Mouse (Mus musculus): ENCODE measurements around the gene Asb5. TPM values are rescaled to one million over a fixed set of nuclear protein-coding genes. Genes with fewer than 3 reads are reported as not detected.
A peak's percentile ranks its signal among the peaks of the same experiment; 100 is the strongest.

Asb5 gene
- polyA plus RNA-seq (2016; fragmentation: Nextera tagmentation; extraction: Ambion mirVana), result 7.7 and 8.1 TPM in 2 replicates

DNA sequence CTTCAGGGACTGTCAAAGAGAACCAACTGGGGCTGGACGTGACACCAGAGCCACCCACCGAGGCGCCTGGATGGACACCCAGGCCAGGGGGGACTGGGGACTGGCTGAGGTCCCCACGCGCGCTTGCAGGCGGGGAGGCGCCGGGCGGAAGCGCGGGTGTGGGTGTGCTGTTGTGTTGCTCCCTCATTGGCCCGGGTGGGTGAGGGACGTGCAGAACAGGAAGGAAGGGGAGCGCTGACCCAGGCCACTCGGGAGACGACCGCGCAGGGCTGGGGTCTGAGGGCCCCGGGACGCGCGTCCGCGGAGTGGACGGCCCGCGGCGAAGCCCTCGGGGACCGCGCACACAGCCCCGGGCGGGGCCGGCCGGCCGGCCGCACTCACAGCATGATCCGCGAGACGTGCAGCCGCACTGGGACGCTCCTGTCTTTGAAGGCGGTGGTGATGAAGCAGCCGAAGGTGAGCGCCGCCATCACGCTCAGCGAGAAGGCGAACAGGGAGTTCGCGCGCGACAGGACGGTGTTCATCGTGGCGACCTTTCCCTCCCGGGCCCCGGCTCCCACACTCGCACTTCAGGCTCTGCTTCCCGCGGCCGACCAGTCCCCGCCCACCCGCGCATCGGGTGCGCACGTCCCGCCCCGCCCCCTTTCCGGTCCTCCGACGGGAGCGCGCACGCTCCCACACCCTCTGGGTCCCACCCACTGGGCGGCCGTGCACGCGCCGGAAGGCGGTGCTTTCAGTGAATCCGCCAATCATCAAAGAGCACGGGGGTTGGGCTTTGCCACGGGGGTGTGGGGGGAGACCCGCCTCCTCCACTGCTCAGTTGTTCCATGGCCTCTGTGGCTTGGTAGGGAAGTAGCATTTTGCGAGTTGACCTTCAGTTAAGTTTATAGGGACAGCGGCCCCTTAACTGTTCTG is at the start of gene Asb5, which contains the start of gene Spcs3:
Gene Asb5, plus strand, starts transcription at position 199 of the 915 bp plus-strand sequence.
Gene Spcs3, minus strand, starts transcription at position 617 of the 915 bp plus-strand sequence.
- Histone ChIP-seq H3K4me3 (peak within 1 kb of the TSS; percentile 85), H3K9me3 (no peaks in the 10 kb centered on the region), H3K4me1 (peaks cover 11% of the 10 kb centered on the region), H3K4me2 (replicated peaks) (peak within 1 kb of the TSS; percentile 64), H3K27ac (peak within 1 kb of the TSS; percentile 38; the same call in 1 of the 2 replicates), H3K9ac (peak within 1 kb of the TSS; percentile 87), H3K36me3 (no peaks in the 10 kb centered on the region), H3K27me3 (replicated peaks) (no peaks in the 10 kb centered on the region)
- WGBS, result under 1% methylated on average over 89 of the region's 89 CpGs
- peak; percentile 96 for ATAC-seq (ENCODE audit: low FRiP score, low read depth)

DNA sequence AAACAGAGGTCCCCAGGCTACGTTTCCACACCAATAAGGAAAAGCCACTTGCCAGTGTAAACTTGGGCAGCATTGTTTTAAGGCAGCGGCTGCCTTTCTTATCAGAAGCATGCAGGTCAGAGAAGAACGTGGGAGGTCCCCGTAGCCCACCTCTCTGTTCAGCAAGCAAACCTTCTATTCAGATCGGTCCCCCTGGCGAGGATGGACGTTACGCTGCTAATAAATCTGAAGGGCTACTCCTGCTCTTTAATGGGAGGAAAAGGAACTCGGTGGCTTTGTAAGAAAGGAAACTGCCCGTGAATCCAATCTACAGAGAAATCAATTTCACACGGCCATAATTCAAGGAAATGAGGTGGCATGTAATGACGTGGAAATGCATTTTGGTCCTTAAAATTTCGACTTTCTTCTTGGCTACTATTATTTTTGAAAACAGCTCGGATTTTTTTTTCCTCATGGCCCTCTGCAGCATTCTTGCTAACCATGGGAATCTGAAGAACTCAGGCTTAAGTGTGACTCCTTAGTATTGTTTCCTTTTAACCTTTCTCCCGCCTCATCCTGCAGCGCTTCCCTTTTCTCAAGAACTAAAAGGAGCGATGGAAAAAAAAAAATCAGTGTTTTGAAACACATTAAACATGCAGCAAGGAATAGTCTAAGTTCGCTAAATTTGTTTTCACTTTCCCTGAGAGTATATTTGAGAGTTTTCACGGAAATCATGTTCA is 42.7 kb upstream of the Asb5 start:
- Histone ChIP-seq H3K27me3 (replicated peaks) (no peaks in the 10 kb centered on the region), H3K4me1 (peaks cover 5% of the 10 kb centered on the region; the same call in 1 of the 2 replicates), H3K9me3 (no peaks in the 10 kb centered on the region), H3K4me3 (0 out of 2 replicates have a peak overlapping the region, but pooled peaks have one; percentile 18), H3K4me2 (replicated peaks) (peak overlapping the region; percentile 51), H3K27ac (no peak overlapping the region), H3K36me3 (no peaks in the 10 kb centered on the region), H3K9ac (no peak overlapping the region)
- 20% methylated on average over 19 of the region's 19 CpGs for WGBS
- no peak for ATAC-seq (ENCODE audit: low FRiP score, low read depth)

DNA sequence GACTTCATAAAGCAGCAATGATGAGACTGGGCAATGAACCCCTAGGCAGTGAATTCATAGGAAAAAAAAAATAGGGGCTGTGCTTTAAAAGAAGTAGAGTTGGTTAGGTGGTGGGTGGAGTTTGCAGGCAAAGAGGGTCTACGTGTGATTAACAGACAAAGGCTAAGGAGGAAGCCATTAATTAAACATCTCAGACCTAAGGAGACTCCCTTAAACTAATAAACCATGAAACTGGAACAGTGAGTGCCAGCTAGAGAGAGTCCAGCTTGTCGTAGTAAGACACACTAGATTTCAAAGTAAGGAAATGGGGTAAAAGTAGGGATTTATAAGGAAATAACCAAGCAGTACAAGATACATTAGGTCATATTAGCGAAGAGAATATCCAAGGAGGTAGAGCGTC is 40.9 kb upstream of the Asb5 start:
- Histone ChIP-seq H3K27me3 (replicated peaks) (no peaks in the 10 kb centered on the region), H3K4me3 (no peak overlapping the region), H3K36me3 (no peaks in the 10 kb centered on the region), H3K27ac (no peak overlapping the region), H3K4me2 (replicated peaks) (no peak overlapping the region), H3K9ac (no peak overlapping the region), H3K4me1 (peaks cover 5% of the 10 kb centered on the region; the same call in 1 of the 2 replicates), H3K9me3 (no peaks in the 10 kb centered on the region)
- 67% methylated on average over 4 of the region's 4 CpGs for WGBS
- ATAC-seq (ENCODE audit: low FRiP score, low read depth), result no peak

DNA sequence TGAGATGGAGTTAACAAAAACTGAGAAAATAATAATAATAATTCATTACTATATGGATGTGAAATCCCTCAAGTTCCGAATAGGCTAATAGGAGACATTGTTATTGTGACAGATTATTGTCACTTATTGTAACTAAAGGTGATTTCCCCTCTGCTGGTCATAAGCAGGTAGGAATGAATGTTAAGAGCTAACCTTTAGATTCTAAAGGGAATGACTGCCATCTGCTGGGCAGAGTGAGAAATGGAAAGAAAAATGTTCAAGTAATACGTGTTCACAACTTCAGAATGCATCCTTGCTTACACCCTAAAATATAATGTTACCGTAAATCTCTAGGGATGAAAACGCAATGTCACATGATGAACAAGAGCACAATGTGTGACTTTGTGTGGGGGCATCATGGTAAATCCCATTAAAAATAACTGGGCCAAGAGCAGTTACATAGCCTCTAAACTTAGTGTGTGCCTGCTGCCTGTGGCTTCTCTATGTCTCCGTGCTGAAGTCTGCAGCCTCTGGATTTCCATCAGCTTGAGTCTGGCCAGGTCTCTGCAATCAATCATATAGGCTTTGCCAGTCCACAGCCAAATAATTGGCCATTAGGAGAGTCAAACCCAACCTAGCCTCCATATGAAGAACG is 38.2 kb upstream of the Asb5 start:
- H3K27me3 ChIP-seq (replicated peaks), result no peaks in the 10 kb centered on the region
- H3K9ac ChIP-seq, result no peak overlapping the region
- 25% methylated on average over 6 of the region's 6 CpGs for WGBS
- H3K36me3 ChIP-seq, result no peaks in the 10 kb centered on the region
- H3K27ac ChIP-seq, result no peak overlapping the region
- H3K4me3 ChIP-seq, result no peak overlapping the region
- 0 out of 2 replicates have a peak, but pooled peaks have one; percentile 23 for ATAC-seq (ENCODE audit: low FRiP score, low read depth)
- no peak overlapping the region for H3K4me2 ChIP-seq (replicated peaks)
- no peaks in the 10 kb centered on the region for H3K9me3 ChIP-seq
- peaks cover 5% of the 10 kb centered on the region; the same call in 1 of the 2 replicates for H3K4me1 ChIP-seq

DNA sequence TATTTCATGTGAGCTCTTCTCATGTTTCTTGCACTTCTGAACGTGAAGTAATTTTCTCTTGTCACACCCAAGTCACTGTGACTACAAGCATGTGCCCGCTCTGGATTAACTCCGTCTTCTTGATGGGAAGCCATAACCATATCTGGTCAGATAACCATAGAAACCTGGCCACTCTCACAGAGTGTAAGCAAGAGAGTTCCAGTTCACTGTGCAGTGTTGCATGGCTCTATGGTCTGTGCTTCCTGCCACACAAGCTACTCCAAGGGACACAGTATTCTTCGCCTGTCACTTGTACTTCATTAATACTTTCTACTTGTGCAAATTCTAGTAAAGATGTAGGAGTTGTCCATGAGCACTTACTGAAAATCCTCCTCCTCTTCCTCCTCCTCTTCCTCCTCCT is 37.4 kb upstream of the Asb5 start:
- H3K9ac ChIP-seq, result no peak overlapping the region
- no peaks in the 10 kb centered on the region for H3K36me3 ChIP-seq
- 80% methylated on average over 4 of the region's 4 CpGs for WGBS
- H3K27ac ChIP-seq, result no peak overlapping the region
- no peaks in the 10 kb centered on the region for H3K27me3 ChIP-seq (replicated peaks)
- no peaks in the 10 kb centered on the region for H3K4me1 ChIP-seq
- no peak for ATAC-seq (ENCODE audit: low FRiP score, low read depth)
- H3K4me2 ChIP-seq (replicated peaks), result no peak overlapping the region
- H3K4me3 ChIP-seq, result no peak overlapping the region
- no peaks in the 10 kb centered on the region for H3K9me3 ChIP-seq

DNA sequence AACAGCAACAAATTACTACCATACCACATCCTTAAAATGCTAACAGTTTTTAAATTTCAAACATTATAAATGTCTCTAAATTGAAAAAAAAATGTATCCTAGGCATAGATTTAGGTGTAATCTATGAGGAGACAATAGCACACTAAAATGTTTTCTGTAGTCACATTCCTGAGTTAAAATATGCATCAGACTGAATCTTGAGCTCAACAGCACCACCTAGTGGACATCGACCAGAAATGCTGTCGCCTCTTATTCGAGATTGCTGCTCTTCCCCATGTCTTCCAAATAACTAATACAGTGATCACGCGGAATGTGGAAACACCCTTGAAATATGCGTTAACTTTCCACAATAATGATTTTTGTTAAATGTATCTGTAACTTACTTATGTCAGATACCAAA is 36.3 kb upstream of the Asb5 start:
- Histone ChIP-seq H3K36me3 (no peaks in the 10 kb centered on the region), H3K27ac (no peak overlapping the region), H3K4me2 (replicated peaks) (no peak overlapping the region), H3K27me3 (replicated peaks) (no peaks in the 10 kb centered on the region), H3K9me3 (no peaks in the 10 kb centered on the region), H3K9ac (no peak overlapping the region), H3K4me3 (no peak overlapping the region), H3K4me1 (no peaks in the 10 kb centered on the region)
- WGBS, result 18% methylated on average over 6 of the region's 6 CpGs
- ATAC-seq (ENCODE audit: low FRiP score, low read depth), result peak; percentile 23; the same call in 1 of the 2 replicates

DNA sequence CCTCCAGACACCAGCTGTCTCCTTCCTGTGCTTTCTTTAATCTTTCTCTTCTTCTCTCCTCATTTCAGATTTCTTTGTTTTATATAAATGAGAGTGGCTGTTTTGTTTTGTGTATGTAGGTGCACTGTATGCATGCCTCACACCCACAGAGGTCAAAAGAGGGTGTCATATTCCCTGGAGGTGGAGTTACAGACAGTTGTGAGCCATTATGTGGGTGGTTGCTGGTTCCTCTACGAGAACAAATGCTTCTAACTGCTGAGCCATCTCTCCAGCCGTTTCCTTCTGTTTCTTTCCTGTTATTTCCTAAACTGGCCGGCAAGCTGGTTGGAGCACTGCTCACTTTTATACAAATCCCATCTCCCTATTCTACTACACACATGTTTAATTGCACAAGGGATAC is 35.5 kb upstream of the Asb5 start:
- H3K4me3 ChIP-seq, result no peak overlapping the region
- 50% methylated on average over 3 of the region's 3 CpGs for WGBS
- H3K9me3 ChIP-seq, result no peaks in the 10 kb centered on the region
- H3K4me1 ChIP-seq, result no peaks in the 10 kb centered on the region
- H3K27ac ChIP-seq, result no peak overlapping the region
- H3K4me2 ChIP-seq (replicated peaks), result no peak overlapping the region
- H3K36me3 ChIP-seq, result no peaks in the 10 kb centered on the region
- H3K27me3 ChIP-seq (replicated peaks), result no peaks in the 10 kb centered on the region
- no peak for ATAC-seq (ENCODE audit: low FRiP score, low read depth)
- no peak overlapping the region for H3K9ac ChIP-seq

DNA sequence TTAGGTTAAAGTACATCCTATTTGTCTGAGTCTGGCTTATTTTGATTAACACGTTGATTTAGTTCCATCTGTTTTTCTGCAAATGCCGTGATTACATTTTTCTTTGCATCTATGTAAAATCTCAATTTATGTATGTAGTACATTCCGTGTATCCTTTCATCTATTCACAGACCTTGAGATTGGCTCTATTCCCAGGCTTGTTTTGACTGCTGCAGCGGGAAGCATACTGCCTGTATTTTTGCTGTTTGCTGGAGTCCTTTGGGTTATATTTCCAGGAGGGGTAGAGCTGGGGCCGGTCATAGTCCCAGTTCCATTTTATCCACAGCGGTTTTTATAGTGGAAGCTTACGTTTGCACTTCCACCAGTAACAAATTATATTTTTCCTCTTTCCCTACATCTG is 26.3 kb upstream of the Asb5 start:
- Histone ChIP-seq H3K9ac (no peak overlapping the region), H3K27me3 (replicated peaks) (no peaks in the 10 kb centered on the region), H3K27ac (no peak overlapping the region), H3K36me3 (no peaks in the 10 kb centered on the region), H3K4me2 (replicated peaks) (no peak overlapping the region), H3K4me3 (no peak overlapping the region), H3K9me3 (no peaks in the 10 kb centered on the region), H3K4me1 (no peaks in the 10 kb centered on the region)
- WGBS, result 81% methylated on average over 7 of the region's 7 CpGs
- no peak for ATAC-seq (ENCODE audit: low FRiP score, low read depth)

DNA sequence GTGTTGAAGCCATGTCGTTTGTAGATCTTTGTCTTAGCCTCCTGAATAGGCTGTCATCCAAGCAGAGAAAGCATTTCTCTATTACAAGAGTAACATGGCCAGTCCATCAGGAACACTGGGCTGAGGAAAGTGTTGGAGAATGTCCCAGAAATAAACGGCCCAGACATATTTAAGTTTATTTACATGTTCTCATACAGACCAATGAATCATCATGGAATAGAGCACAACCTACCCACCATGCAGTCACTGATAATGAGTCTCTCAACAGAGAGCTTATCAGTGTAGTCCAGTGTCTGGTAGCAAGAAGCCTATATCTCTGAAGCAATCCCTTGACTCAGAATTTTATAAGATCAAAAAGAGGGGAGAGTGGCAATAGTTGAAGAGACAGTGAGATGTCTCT is 24.3 kb upstream of the Asb5 start:
- H3K27me3 ChIP-seq (replicated peaks), result no peaks in the 10 kb centered on the region

DNA sequence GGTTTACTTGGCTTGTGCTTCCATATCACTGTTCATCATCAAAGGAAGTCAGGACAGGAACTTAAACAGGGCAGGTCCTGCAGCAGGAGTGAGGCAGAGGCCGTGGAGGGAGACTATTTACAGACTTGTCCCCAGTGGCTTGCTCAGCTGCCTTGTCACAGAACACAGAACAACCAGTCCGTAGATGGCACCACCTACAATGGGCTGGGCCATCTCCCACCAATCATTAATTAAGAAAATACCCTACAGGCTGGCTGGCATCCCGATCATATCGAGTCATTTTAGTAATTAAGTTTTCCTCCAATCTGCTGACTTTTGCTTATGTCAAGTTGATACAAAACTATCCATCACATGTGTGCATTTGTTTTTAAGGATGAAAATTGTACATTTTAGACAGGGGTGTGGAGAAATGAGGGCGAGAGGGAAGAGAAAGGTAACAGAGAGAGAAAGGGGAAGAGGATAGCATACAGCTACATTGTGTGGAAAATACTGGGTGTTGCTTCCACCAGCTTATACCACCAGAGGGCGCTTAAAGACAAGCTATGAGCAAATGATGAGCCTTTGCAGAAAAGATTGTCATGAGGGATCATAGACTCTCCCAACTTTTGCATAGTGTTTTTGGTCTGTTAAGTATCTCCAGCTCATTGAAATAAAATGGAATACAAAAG is 21.8 kb upstream of the Asb5 start:
- H3K4me3 ChIP-seq, result no peak overlapping the region
- no peaks in the 10 kb centered on the region for H3K27me3 ChIP-seq (replicated peaks)
- H3K27ac ChIP-seq, result no peak overlapping the region
- H3K36me3 ChIP-seq, result no peaks in the 10 kb centered on the region
- H3K4me1 ChIP-seq, result peaks cover 6% of the 10 kb centered on the region
- WGBS, result 39% methylated on average over 6 of the region's 6 CpGs
- no peak overlapping the region for H3K9ac ChIP-seq
- peak; percentile 69 for ATAC-seq (ENCODE audit: low FRiP score, low read depth)
- H3K4me2 ChIP-seq (replicated peaks), result no peak overlapping the region
- H3K9me3 ChIP-seq, result no peaks in the 10 kb centered on the region

More for the DNA sequence above, 24.3 kb upstream of the Asb5 start:
- WGBS, result 64% methylated on average over 2 of the region's 2 CpGs
- Histone ChIP-seq H3K36me3 (no peaks in the 10 kb centered on the region), H3K9me3 (no peaks in the 10 kb centered on the region), H3K4me2 (replicated peaks) (no peak overlapping the region), H3K27ac (no peak overlapping the region), H3K4me3 (no peak overlapping the region), H3K9ac (no peak overlapping the region), H3K4me1 (peaks cover 6% of the 10 kb centered on the region)
- no peak for ATAC-seq (ENCODE audit: low FRiP score, low read depth)

DNA sequence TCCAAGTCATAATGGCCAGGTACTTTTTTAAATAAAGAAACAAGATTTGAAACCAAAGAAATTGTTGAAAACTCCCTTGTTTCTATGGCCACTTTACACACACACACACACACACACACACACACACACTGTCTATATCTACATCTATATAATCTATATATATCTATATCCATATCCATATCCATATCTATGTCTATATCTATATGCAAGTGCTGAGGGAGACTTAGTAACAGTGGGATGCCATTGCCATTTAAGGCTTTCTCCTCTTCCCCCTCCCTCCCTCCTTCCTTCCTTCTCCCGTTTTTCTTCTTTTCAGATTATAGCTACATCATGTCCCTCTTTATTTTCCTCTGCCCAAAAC is 21.3 kb upstream of the Asb5 start:
- no peak overlapping the region; the same call in 1 of the 2 replicates for H3K4me2 ChIP-seq (replicated peaks)
- WGBS, result 26% methylated on average over 1 of the region's 1 CpGs
- H3K4me1 ChIP-seq, result peaks cover 6% of the 10 kb centered on the region
- H3K36me3 ChIP-seq, result no peaks in the 10 kb centered on the region
- no peak overlapping the region for H3K4me3 ChIP-seq
- peak; percentile 51; the same call in 1 of the 2 replicates for ATAC-seq (ENCODE audit: low FRiP score, low read depth)
- no peak overlapping the region for H3K27ac ChIP-seq
- no peaks in the 10 kb centered on the region for H3K9me3 ChIP-seq
- no peaks in the 10 kb centered on the region for H3K27me3 ChIP-seq (replicated peaks)
- no peak overlapping the region for H3K9ac ChIP-seq

Data from neural tube, embryonic 12.5 days (tissue).